Mouse (Mus musculus) embryonic facial prominence, embryonic 15.5 days (tissue): ENCODE measurements around the gene Ap2a1. TPM values are rescaled to one million over a fixed set of nuclear protein-coding genes. Genes with fewer than 3 reads are reported as not detected.

Experiments used
- ATAC-seq: fragments of 200-750 bp; cut with Nextera tagmentation; 2 replicates; pipeline ENCODE4 v1.8.0; 2017; ENCODE audit warnings: low read depth, moderate TSS enrichment; ENCODE audit not compliant: insufficient number of reproducible peaks, low FRiP score, low TSS enrichment
- H3K27ac ChIP-seq: fragments of 300-500 bp; sonication (generic); replicated peaks from 2 replicates; pipeline ENCODE4 v1.5.1; 2015; ENCODE audit warnings: mild to moderate bottlenecking, inconsistent platforms
- H3K27me3 ChIP-seq: fragments of 300-500 bp; sonication (generic); 2 replicates; pipeline ENCODE4 v1.6.1; 2015; ENCODE audit warnings: inconsistent platforms
- H3K36me3 ChIP-seq: fragments of 300-500 bp; sonication (generic); 2 replicates; pipeline ENCODE4 v1.6.1; 2015; ENCODE audit warnings: mild to moderate bottlenecking, inconsistent platforms
- H3K4me1 ChIP-seq: fragments of 300-500 bp; sonication (generic); 2 replicates; pipeline ENCODE4 v1.6.1; 2015; ENCODE audit warnings: inconsistent platforms
- H3K4me2 ChIP-seq: fragments of 300-500 bp; sonication (generic); replicated peaks from 2 replicates; pipeline ENCODE4 v1.6.1; 2015; ENCODE audit warnings: mild to moderate bottlenecking, inconsistent platforms
- H3K4me3 ChIP-seq: fragments of 300-500 bp; sonication (generic); replicated peaks from 2 replicates; pipeline ENCODE4 v1.5.1; 2015; ENCODE audit warnings: mild to moderate bottlenecking, inconsistent platforms
- H3K9ac ChIP-seq: fragments of 300-500 bp; sonication (generic); 2 replicates; pipeline ENCODE4 v1.6.1; 2015; ENCODE audit warnings: inconsistent platforms
- H3K9me3 ChIP-seq: fragments of 300-500 bp; sonication (generic); replicated peaks from 2 replicates; pipeline ENCODE4 v1.6.1; 2016; ENCODE audit warnings: inconsistent platforms
- WGBS: fragments of 180-500 bp; shearing (Covaris S2); methylation state at CpG from one replicate; pipeline ENCODE4 v1.1.7; 2015; 5-methylcytosine and 5-hydroxymethylcytosine counted together
- polyA plus RNA-seq: library from polyadenylated mRNA; unstranded; fragments of >200 nt; fragmentation: Nextera tagmentation; extraction: Ambion mirVana; gene quantifications from 2 replicates; pipeline ENCODE4 v1.2.1, GENCODE M21; 2015

The Ap2a1 gene
- polyA plus RNA-seq, 1 experiment from 2014 or later: 76.2 TPM

DNA sequence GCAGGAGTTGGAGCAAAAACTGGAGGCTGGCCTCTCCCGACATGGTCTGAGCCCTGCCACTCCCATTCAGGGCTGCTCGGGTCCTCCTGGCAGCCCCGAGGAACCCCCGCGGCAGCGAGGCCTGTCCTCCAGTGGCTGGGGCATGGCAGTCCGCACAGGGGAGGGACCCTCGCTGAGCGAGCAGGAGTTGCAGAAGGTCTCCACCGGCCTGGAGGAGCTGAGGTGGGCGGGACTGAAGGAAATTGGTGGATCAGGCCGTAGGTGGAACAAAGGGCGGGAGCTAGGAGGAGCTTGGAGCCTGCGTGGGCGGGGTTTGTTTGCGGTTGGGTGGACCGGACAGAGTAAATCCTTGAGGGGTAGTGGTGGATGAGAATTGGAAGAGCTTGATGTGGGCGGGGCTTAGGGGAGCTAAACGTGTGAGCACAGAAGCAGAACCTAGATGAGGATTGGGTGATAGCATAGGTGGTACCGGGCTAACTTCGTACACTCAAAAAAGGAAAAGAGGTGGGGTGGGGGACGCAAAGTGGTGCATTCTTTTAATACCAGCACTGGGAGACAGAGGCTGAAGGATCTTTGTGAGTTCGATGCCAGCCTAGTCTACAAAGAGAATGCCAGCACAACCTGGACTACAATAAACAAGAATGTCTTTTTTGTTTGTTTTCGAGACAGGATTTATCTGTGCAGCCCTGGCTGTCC lies 23.5 kb upstream of the Ap2a1 start:
- Histone ChIP-seq H3K9ac (peak overlapping the region; percentile 53), H3K27me3 (peaks cover 26% of the 10 kb centered on the region), H3K4me3 (peak overlapping the region; percentile 60), H3K36me3 (no peaks in the 10 kb centered on the region), H3K4me2 (peak overlapping the region; percentile 97), H3K27ac (peak overlapping the region; percentile 91), H3K4me1 (peaks cover 27% of the 10 kb centered on the region), H3K9me3 (no peaks in the 10 kb centered on the region)
- 7% methylated on average over 24 of the region's 24 CpGs for WGBS
- peak; percentile 90 for ATAC-seq

GRCm38 (mm10) chr7:44951960-44952359 lies 22.7 kb upstream of the Ap2a1 start:
- H3K27ac ChIP-seq: peak overlapping the region; percentile 91
- WGBS: under 1% methylated on average over 10 of the region's 10 CpGs

DNA sequence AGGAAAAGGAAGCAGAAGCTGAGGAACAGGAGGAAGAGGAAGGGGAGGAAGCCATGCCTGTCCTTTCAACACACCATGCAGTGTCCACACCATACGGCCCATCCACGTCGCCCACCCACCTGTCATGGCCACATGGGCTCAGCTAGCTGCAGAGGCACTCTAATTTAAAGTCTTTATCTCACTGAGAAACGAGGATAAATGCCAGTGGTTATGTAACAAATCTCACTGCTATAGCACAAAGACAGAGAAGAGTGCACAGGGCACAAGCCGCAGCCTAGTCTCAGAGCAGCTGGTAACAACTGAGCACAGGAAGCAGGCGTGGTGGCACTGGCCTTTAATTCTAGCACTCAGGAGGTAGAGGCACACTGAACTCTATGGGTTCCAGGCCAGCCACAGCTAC lies 20.6 kb upstream of the Ap2a1 start:
- ATAC-seq: no peak
- WGBS: 70% methylated on average over 6 of the region's 6 CpGs
- peaks cover 22% of the 10 kb centered on the region for H3K4me1 ChIP-seq

More at GRCm38 (mm10) chr7:44951960-44952359, 22.7 kb upstream of the Ap2a1 start:
- peak; percentile 88 for ATAC-seq
- H3K4me2 ChIP-seq: peak overlapping the region; percentile 97
- H3K4me1 ChIP-seq: peaks cover 22% of the 10 kb centered on the region
- H3K36me3 ChIP-seq: no peaks in the 10 kb centered on the region
- H3K9me3 ChIP-seq: no peaks in the 10 kb centered on the region
- peak overlapping the region; percentile 53 for H3K9ac ChIP-seq
- peaks cover 26% of the 10 kb centered on the region for H3K27me3 ChIP-seq
- H3K4me3 ChIP-seq: peak overlapping the region; percentile 60

GRCm38 (mm10) chr7:44942904-44943303 lies 13.6 kb upstream of the Ap2a1 start, which contains the start of gene Tsks:
Tsks (plus strand) TSS chr7:44943204.
- no peak within 1 kb of the TSS for H3K9ac ChIP-seq
- H3K4me2 ChIP-seq: no peak within 1 kb of the TSS
- no peaks in the 10 kb centered on the region for H3K36me3 ChIP-seq
- H3K4me3 ChIP-seq: no peak within 1 kb of the TSS
- no peak for ATAC-seq
- H3K27ac ChIP-seq: no peak within 1 kb of the TSS
- H3K9me3 ChIP-seq: no peaks in the 10 kb centered on the region
- H3K27me3 ChIP-seq: no peaks in the 10 kb centered on the region
- WGBS: 73% methylated on average over 7 of the region's 7 CpGs
- H3K4me1 ChIP-seq: no peaks in the 10 kb centered on the region

More for the DNA sequence above, 20.6 kb upstream of the Ap2a1 start:
- no peak overlapping the region for H3K27ac ChIP-seq
- H3K4me3 ChIP-seq: no peak overlapping the region
- peaks cover 26% of the 10 kb centered on the region for H3K27me3 ChIP-seq
- no peaks in the 10 kb centered on the region for H3K36me3 ChIP-seq
- no peak overlapping the region for H3K9ac ChIP-seq
- no peak overlapping the region for H3K4me2 ChIP-seq
- no peaks in the 10 kb centered on the region for H3K9me3 ChIP-seq

DNA sequence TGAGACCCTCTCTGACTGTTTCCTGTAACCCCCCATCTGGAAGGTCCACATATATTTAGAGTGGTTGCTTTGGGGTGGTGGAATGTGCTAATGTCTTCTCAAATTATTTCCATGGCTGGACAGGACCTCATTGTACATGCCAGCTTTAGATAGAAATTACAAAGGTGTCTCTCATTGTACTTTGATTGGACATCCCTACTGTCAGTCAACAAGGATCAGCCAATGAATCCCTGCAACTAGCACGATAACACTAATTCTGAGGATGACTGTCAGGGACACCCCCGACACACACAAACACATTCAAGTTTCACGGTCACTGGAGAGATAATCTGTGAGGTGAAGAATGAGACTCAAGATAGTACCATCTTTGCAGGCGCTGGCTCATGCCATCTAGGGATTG lies 9.4 kb upstream of the Ap2a1 start:
- no peaks in the 10 kb centered on the region for H3K27me3 ChIP-seq
- H3K9ac ChIP-seq: no peak overlapping the region
- H3K27ac ChIP-seq: no peak overlapping the region
- no peaks in the 10 kb centered on the region for H3K4me1 ChIP-seq
- no peaks in the 10 kb centered on the region for H3K9me3 ChIP-seq
- H3K4me3 ChIP-seq: no peak overlapping the region
- WGBS: 86% methylated on average over 4 of the region's 4 CpGs
- no peak overlapping the region for H3K4me2 ChIP-seq
- ATAC-seq: no peak
- H3K36me3 ChIP-seq: no peaks in the 10 kb centered on the region

DNA sequence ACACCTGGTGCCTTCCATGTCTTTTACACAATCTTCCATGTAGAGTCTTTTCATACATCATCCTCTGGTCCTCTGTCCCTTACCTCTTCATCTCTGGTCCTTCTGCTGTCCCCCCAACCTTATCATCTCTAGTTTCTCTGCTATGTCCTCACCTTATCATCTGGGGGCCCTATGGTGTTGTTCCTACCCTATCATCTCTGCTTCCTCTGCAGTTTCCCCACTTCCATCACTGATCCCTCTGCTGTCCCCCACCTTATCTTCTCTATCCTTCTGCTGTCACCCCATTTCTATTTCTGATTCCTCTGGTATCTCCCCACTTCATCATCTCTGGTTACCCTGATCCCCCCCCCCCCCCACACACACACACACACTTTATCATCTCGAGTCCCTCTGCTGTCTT lies 726 bp downstream of the Ap2a1 start:
- Histone ChIP-seq H3K4me2 (peak overlapping the region; percentile 65), H3K27ac (no peak overlapping the region), H3K9me3 (no peaks in the 10 kb centered on the region), H3K4me1 (peaks cover 13% of the 10 kb centered on the region), H3K27me3 (no peaks in the 10 kb centered on the region), H3K36me3 (peaks cover 21% of the 10 kb centered on the region), H3K4me3 (peak overlapping the region; percentile 97), H3K9ac (peak overlapping the region; percentile 97)
- ATAC-seq: no peak
- WGBS: 6% methylated on average over 1 of the region's 1 CpGs

DNA sequence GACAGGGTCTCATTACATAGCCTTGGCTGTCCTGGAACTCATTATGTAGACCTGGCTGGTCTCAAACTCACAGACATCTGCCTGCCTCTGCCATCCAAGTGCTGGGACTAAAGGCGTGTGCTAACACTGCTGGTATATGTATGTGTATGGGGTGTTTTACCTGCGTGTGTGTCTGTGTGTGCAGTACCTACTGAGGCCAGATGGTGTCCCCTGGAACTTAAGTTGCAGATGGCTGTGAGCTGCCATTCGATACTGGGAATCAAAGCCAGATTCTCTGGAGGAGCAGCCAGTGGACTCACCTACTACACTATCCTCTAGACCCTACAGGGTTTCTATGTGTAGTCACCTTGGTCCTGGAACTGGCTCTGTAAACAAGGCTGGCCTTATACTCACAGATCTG lies 3.8 kb downstream of the Ap2a1 start:
- H3K36me3 ChIP-seq: peaks cover 45% of the 10 kb centered on the region

DNA sequence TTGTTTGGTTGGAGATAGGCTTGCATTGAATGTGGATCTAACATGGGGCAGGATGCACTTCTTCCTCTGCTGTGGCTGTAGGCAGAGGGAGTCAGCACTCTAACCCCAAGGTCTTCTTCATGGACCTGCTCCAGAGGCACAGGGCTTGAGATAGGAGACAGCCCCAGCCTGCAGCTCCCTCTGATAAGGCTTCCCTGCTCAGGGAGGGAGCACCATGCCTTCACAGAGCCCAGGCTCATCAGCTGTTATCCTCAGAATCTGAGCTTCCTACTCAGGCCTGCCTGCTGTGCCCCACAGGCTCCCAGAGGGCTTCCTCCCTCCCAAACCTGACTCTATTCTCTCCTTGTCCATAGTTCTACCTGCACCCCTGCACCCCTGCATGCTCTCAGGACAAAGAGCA lies 6.8 kb downstream of the Ap2a1 start:
- peaks cover 15% of the 10 kb centered on the region for H3K4me1 ChIP-seq
- no peak overlapping the region for H3K9ac ChIP-seq
- no peak overlapping the region for H3K27ac ChIP-seq
- no peak overlapping the region for H3K4me2 ChIP-seq
- no peak overlapping the region for H3K4me3 ChIP-seq
- no peak for ATAC-seq
- no peaks in the 10 kb centered on the region for H3K9me3 ChIP-seq
- H3K36me3 ChIP-seq: peaks cover 48% of the 10 kb centered on the region
- H3K27me3 ChIP-seq: no peaks in the 10 kb centered on the region

More for the DNA sequence above, 3.8 kb downstream of the Ap2a1 start:
- H3K4me2 ChIP-seq: no peak overlapping the region
- no peak for ATAC-seq
- no peaks in the 10 kb centered on the region for H3K27me3 ChIP-seq
- no peak overlapping the region for H3K27ac ChIP-seq
- peaks cover 13% of the 10 kb centered on the region for H3K4me1 ChIP-seq
- 62% methylated on average over 3 of the region's 3 CpGs for WGBS
- H3K9me3 ChIP-seq: no peaks in the 10 kb centered on the region
- no peak overlapping the region for H3K9ac ChIP-seq
- H3K4me3 ChIP-seq: no peak overlapping the region

GRCm38 (mm10) chr7:44919127-44919526 lies 10.2 kb downstream of the Ap2a1 start:
- Histone ChIP-seq H3K4me1 (peaks cover 19% of the 10 kb centered on the region), H3K4me2 (no peak overlapping the region), H3K9ac (no peak overlapping the region), H3K36me3 (peaks cover 59% of the 10 kb centered on the region), H3K4me3 (no peak overlapping the region), H3K27me3 (no peaks in the 10 kb centered on the region), H3K9me3 (no peaks in the 10 kb centered on the region), H3K27ac (peak overlapping the region; percentile 81)
- WGBS: 47% methylated on average over 5 of the region's 5 CpGs
- 0 out of 2 replicates have a peak, but pooled peaks have one; percentile 55 for ATAC-seq

DNA sequence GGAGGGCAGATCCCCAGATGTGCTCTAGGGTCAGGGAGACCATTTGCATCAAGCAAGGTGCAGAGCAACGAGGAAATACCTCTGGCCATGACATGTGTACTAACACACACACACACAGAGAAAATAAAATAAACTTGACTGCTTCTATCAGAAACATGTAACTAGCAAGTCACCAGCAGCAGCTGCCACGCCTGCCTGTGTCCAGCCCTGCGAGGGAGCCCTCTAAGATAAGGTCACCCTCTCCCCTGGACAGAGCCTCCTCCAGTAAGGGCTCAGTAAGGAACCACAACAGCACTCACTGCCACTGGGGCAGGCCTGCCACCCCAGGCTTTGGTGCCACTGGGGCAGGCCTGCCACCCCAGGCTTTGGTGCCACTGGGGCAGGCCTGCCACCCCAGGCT lies 11.1 kb downstream of the Ap2a1 start:
- no peak for ATAC-seq
- Histone ChIP-seq H3K9me3 (no peaks in the 10 kb centered on the region), H3K27ac (peak overlapping the region; percentile 81), H3K4me1 (peaks cover 19% of the 10 kb centered on the region), H3K4me3 (no peak overlapping the region), H3K4me2 (no peak overlapping the region), H3K9ac (no peak overlapping the region), H3K27me3 (no peaks in the 10 kb centered on the region), H3K36me3 (peaks cover 59% of the 10 kb centered on the region)
- 83% methylated on average over 3 of the region's 3 CpGs for WGBS

GRCm38 (mm10) chr7:44916881-44917280 lies 12.4 kb downstream of the Ap2a1 start:
- no peak overlapping the region for H3K4me3 ChIP-seq
- no peak overlapping the region for H3K9ac ChIP-seq
- no peak for ATAC-seq
- 85% methylated on average over 4 of the region's 4 CpGs for WGBS
- H3K4me1 ChIP-seq: peaks cover 19% of the 10 kb centered on the region
- H3K36me3 ChIP-seq: peaks cover 59% of the 10 kb centered on the region
- H3K9me3 ChIP-seq: no peaks in the 10 kb centered on the region
- H3K4me2 ChIP-seq: no peak overlapping the region
- H3K27ac ChIP-seq: no peak overlapping the region; the same call in 1 of the 2 replicates
- no peaks in the 10 kb centered on the region for H3K27me3 ChIP-seq

DNA sequence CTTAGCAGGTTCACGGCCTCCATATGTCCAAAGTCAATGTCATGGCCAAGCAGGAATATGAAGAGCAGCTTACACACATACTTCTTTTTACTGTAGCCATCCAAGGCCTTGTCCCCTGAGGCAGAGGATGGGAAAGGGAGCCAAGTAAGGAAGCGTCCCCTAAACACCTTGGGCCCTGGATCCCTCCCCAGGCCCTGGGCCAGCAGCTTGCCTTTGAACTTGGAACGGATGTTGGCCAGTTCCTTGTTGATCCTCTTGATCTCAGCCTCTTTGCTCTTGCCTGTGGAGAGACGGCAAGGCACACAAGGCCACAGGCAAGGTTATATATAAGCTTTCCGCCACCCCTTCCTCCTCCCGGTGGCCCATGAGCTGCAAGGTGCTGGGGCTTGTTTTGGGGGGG lies 13.1 kb downstream of the Ap2a1 start:
- Histone ChIP-seq H3K9ac (no peak overlapping the region), H3K4me1 (peaks cover 19% of the 10 kb centered on the region), H3K36me3 (peaks cover 62% of the 10 kb centered on the region), H3K27me3 (no peaks in the 10 kb centered on the region), H3K4me3 (no peak overlapping the region), H3K4me2 (no peak overlapping the region), H3K27ac (no peak overlapping the region), H3K9me3 (no peaks in the 10 kb centered on the region)
- 83% methylated on average over 6 of the region's 6 CpGs for WGBS
- ATAC-seq: no peak
